Mouse (Mus musculus) C2C12 (cell line): Measurements from ENCODE around the gene Gm38394.

Experiments
- CEBPB ChIP-seq: IDR thresholded peaks from one replicate; pipeline ENCODE4 v1.6.1; 2011; ENCODE audit warnings: low read depth, mild to moderate bottlenecking, control low read depth, moderate library complexity
- CTCF ChIP-seq: IDR thresholded peaks from one replicate; pipeline ENCODE4 v1.5.1; 2011; ENCODE audit not compliant: control insufficient read depth, insufficient read depth, insufficient read length

- no peak for TF ChIP-seq CTCF
- TF ChIP-seq CEBPB, result no peak
Observed at GRCm38 (mm10) chr1:133709292-133709691, 48.2 kb upstream of the Gm38394 start.
